Mouse (Mus musculus) thymus, adult 2 months (tissue): ENCODE measurements around the gene Mtx2. TPM values are rescaled to one million over a fixed set of nuclear protein-coding genes. Genes with fewer than 3 reads are reported as not detected.

Experiments
- DNase-seq: peaks from one replicate; pipeline ENCODE4 v3.0.0; 2021
- H3K27ac ChIP-seq: fragments of 200-500 bp; 2 replicates; pipeline ENCODE4 v1.5.1; 2012; ENCODE audit warnings: low read length, control low read depth; ENCODE audit not compliant: control insufficient read depth, insufficient read depth
- H3K27me3 ChIP-seq: fragments of 200-500 bp; 2 replicates; pipeline ENCODE4 v1.6.1; 2012; ENCODE audit warnings: mild to moderate bottlenecking, low read length, moderate library complexity, mixed read lengths; ENCODE audit not compliant: control insufficient read depth, insufficient read depth
- H3K36me3 ChIP-seq: fragments of 200-500 bp; 2 replicates; pipeline ENCODE4 v1.6.1; 2012; ENCODE audit warnings: mild to moderate bottlenecking, low read length, moderate library complexity; ENCODE audit not compliant: control insufficient read depth, insufficient read depth
- H3K4me1 ChIP-seq: fragments of 200-500 bp; replicated peaks from 2 replicates; pipeline ENCODE4 v1.6.1; 2012; ENCODE audit warnings: low read length; ENCODE audit not compliant: control insufficient read depth, insufficient read depth
- H3K4me3 ChIP-seq: fragments of 200-500 bp; 2 replicates; pipeline ENCODE4 v1.5.1; 2012; ENCODE audit warnings: mild to moderate bottlenecking, low read length, control low read depth, moderate library complexity; ENCODE audit not compliant: control insufficient read depth, insufficient read depth
- CTCF ChIP-seq: fragments of 200-500 bp; IDR thresholded peaks from 2 replicates; pipeline ENCODE4 v1.5.1; 2012; ENCODE audit warnings: mild to moderate bottlenecking, control low read depth, low read length, moderate library complexity, borderline replicate concordance; ENCODE audit not compliant: control insufficient read depth, poor library complexity, insufficient read depth; ENCODE audit errors: extremely low read depth
- POLR2A ChIP-seq: fragments of 200-500 bp; IDR thresholded peaks from 2 replicates; pipeline ENCODE4 v1.6.1; 2012; ENCODE audit warnings: mild to moderate bottlenecking, low read length, control low read depth, moderate library complexity; ENCODE audit not compliant: control insufficient read depth, poor library complexity, insufficient read depth; ENCODE audit errors: extremely low read depth
- WGBS: fragments of 180-500 bp; shearing (Covaris S2); methylation state at CpG from one replicate; pipeline ENCODE4 v1.1.7; 2018; 5-methylcytosine and 5-hydroxymethylcytosine counted together
- polyA plus RNA-seq: library from polyadenylated mRNA; depleted of rRNA; stranded (reverse); fragments of >200 nt; gene quantifications from 2 replicates; pipeline ENCODE4 v1.2.3, GENCODE M21; 2012; rRNA removed

Mtx2 gene
- polyA plus RNA-seq, 1 experiment, result 37.6 TPM

DNA sequence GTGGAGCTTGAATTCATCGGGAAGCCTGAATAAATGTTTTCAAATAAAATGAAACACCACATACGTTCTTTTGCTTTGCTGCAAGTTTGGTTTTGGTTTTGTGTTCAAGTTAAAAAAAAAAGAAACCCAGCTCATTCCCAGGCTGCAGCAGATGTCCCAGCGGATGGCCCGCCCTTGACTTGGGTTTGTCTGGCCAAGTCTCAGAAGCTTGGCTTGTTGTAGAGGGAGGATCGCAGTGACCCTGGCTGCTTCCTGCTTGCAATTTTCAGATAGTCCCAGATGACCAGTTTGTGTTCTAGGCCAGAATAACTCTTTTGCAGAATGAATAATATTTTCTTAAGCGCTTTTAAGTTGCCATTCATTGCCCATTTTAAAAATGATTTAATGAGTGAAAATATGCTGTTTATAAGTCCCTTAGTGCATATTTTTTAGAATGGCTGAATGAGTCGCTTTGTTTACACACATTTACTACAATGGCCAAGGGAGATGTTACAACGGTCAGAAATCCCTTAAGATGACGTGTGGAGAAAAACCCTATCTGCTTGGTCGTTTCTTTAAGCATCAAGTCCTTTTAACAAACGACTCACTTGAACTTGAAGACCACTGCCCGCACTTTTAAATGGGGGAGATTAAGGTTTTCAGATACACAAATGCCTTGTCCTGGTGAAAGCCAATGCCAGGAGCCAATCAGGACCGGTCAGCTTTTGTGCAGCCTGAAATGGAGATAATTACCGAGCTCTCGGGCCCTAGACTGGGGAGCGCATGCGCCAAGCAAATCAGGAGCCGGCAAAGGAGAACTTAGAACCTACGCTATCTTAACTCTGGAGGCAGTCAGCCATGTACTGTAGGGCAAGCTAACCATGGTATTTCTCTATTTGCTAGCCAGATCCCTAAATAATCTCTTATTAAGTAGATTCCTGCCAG is 82.0 kb downstream of the Mtx2 start:
- no peaks in the 10 kb centered on the region for H3K36me3 ChIP-seq
- H3K4me3 ChIP-seq, result no peak overlapping the region
- DNase-seq, result no peak
- no peaks in the 10 kb centered on the region for H3K4me1 ChIP-seq
- WGBS, result 93% methylated on average over 19 of the region's 19 CpGs
- H3K27me3 ChIP-seq, result no peaks in the 10 kb centered on the region
- no peak overlapping the region for H3K27ac ChIP-seq
- TF ChIP-seq CTCF (no peak), POLR2A (no peak)

DNA sequence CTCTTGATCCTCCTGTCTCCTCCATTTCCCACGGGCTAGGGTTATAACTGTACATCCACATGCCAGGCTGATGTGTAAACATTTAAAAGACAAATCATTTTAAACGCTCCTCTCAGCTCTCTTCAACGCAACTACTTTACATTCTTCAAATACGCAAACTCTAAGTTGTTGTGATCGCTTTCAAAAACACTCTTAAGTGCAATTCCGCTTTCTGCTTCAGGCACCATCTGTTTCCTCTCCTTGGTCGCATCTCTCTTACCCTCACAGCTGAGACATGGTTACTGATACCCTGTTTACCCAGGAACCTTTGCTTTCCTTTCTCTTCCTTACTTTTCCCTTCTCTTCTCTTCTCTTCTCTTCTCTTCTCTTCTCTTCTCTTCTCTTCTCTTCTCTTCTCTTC is 86.4 kb downstream of the Mtx2 start:
- Histone ChIP-seq H3K27ac (no peak overlapping the region), H3K4me3 (no peak overlapping the region), H3K36me3 (no peaks in the 10 kb centered on the region), H3K4me1 (no peaks in the 10 kb centered on the region), H3K27me3 (no peaks in the 10 kb centered on the region)
- DNase-seq, result no peak
- TF ChIP-seq CTCF (no peak), POLR2A (no peak)
- WGBS, result 33% methylated on average over 7 of the region's 7 CpGs

DNA sequence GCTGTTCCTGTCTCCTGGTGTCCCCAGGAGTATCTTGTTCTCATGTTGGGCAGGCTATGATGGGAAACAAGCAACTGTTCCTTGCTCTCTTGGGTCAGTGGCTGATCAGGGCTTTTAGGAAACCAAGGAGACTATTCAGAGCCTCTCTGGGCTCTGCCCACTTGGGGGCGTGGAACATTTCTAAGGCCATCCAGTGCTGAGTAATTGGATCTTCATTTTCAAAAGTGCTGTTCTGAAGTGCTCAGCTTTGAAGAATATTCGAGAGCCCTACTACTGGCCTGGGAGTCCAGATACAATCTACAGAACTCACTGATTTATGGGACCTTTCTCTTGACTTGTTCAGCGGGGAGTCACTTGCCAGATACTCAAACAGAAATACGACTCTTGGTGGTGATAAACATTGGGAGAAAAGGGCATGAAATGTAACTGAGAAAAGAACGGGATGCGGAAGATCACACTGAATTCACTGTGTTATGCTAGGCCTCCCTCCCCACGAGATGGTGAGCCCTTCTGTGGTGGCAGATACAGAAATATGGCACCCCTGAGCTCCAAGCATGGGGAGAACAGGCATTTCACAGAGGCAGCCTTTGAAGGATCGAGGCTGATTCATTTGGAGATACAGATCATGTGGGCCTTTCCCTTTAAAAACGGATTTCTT is 92.4 kb downstream of the Mtx2 start:
- H3K27me3 ChIP-seq, result no peaks in the 10 kb centered on the region
- TF ChIP-seq CTCF (no peak), POLR2A (no peak)
- H3K36me3 ChIP-seq, result no peaks in the 10 kb centered on the region
- no peaks in the 10 kb centered on the region for H3K4me1 ChIP-seq
- H3K4me3 ChIP-seq, result no peak overlapping the region
- H3K27ac ChIP-seq, result no peak overlapping the region
- 87% methylated on average over 9 of the region's 9 CpGs for whole genome bisulfite sequencing
- DNase-seq, result no peak

DNA sequence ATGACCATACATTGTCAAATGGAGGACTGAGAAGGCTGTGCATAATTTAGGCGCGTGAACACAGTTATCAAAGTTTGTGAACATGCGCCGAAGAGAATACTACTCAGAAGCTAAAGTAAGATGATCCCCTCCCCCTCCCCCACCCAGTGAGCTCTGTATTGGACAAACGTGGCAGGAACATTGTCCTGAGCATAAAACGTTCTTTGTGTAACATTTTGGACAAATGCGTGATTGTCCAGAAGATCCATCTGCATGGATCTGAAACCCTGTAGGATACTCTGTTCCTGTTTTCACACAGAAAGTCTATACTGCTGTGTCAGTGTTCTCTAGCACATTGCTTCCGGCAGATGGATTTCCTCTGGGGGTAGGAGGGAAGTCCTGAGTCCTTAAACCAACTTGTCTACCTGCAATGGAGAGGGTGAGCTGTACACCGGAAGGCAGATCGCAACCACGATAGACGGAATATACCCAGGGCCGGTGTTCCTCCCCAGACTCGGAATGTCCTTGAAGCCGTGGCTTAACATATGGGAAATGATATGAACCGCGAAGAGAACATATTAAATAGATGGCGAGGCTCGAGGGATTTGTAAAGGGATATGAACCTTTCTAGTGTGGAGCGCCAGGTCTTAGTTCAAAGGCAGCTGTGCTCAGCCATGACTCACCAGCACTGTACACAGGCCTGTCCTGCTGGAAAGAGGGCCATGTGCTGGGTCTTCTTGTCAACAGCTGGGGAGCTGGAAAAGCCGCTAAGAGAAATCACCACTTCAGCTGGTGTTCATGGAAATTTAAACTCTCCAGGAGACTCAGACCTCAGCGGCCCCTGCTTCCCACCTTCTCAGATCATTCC is 100.6 kb downstream of the Mtx2 start:
- TF ChIP-seq CTCF (no peak), POLR2A (no peak)
- no peak for DNase-seq
- Histone ChIP-seq H3K27ac (no peak overlapping the region), H3K4me3 (no peak overlapping the region), H3K36me3 (no peaks in the 10 kb centered on the region), H3K27me3 (no peaks in the 10 kb centered on the region), H3K4me1 (no peaks in the 10 kb centered on the region)
- 23% methylated on average over 22 of the region's 22 CpGs for WGBS

Other genes starting within 250 kb of the Mtx2 start
- 9.4 and 10.6 TPM in 2 replicates for gene Lnpk, start 246.4 kb upstream of the Mtx2 start, polyA plus RNA-seq
- gene Evx2, start 166.2 kb upstream of the Mtx2 start, polyA plus RNA-seq, result not detected in 2 replicates
- 0.04 TPM in 1 of 2 replicates, not detected in the other for gene Hoxd13, start 157.5 kb upstream of the Mtx2 start, polyA plus RNA-seq
- gene Hoxd12, start 150.8 kb upstream of the Mtx2 start, polyA plus RNA-seq, result not detected in 2 replicates
- gene Hoxd11, start 146.2 kb upstream of the Mtx2 start, polyA plus RNA-seq, result not detected in 2 replicates
- not detected in 2 replicates for gene Hoxd10, start 133.9 kb upstream of the Mtx2 start, polyA plus RNA-seq
- 0.31 and 0.41 TPM in 2 replicates for gene Hoxd9, start 128.1 kb upstream of the Mtx2 start, polyA plus RNA-seq
- gene Hoxd8, start 121.2 kb upstream of the Mtx2 start, polyA plus RNA-seq, result 1.1 and 1.2 TPM in 2 replicates
- gene Hoxd3, start 113.9 kb upstream of the Mtx2 start, polyA plus RNA-seq, result 0.54 and 0.59 TPM in 2 replicates
- gene Hoxd4, start 113.9 kb upstream of the Mtx2 start, polyA plus RNA-seq, result 2.1 and 2.3 TPM in 2 replicates
- gene Gm28230, start 99.1 kb upstream of the Mtx2 start, polyA plus RNA-seq, result 0.15 and 0.31 TPM in 2 replicates
- gene Hoxd1, start 62.8 kb upstream of the Mtx2 start, polyA plus RNA-seq, result 0.05 TPM in 1 of 2 replicates, not detected in the other